Mouse (Mus musculus) megakaryocyte, embryonic 14.5 days (primary cell): ENCODE measurements around the gene C130074G19Rik. TPM values are rescaled to one million over a fixed set of nuclear protein-coding genes. Genes with fewer than 3 reads are reported as not detected.

Experiments
- H3K27me3 ChIP-seq: replicated peaks from 2 replicates; pipeline ENCODE3; 2012; ENCODE audit warnings: inconsistent platforms
- H3K36me3 ChIP-seq: replicated peaks from 2 replicates; pipeline ENCODE3; 2012; ENCODE audit warnings: low read length, inconsistent platforms, mixed read lengths
- H3K4me1 ChIP-seq: 2 replicates; pipeline ENCODE4 v1.6.1; 2012; ENCODE audit warnings: inconsistent platforms
- H3K4me3 ChIP-seq: replicated peaks from 2 replicates; pipeline ENCODE3; 2012; ENCODE audit warnings: moderate library complexity, mild to moderate bottlenecking, inconsistent platforms
- H3K9me3 ChIP-seq: 2 replicates; pipeline ENCODE4 v1.6.1; 2012; ENCODE audit warnings: inconsistent platforms
- FLI1 ChIP-seq: IDR thresholded peaks from 2 replicates; pipeline ENCODE4 v1.6.1; 2012; ENCODE audit warnings: low read length, inconsistent platforms, mixed read lengths
- GATA1 ChIP-seq: IDR thresholded peaks from 3 replicates; pipeline ENCODE4 v1.6.1; 2012; ENCODE audit warnings: mixed read lengths, low read length, inconsistent platforms, borderline replicate concordance
- polyA plus RNA-seq: library from polyadenylated mRNA; stranded (reverse); fragments of >175 nt; gene quantifications from 2 replicates; pipeline ENCODE4 v1.2.3, GENCODE M21; 2012; ENCODE audit warnings: low replicate concordance; ENCODE audit not compliant: insufficient read depth

The C130074G19Rik gene
- polyA plus RNA-seq, 1 experiment = not detected

GRCm38 (mm10) chr1:184861551-184861950 is 21.5 kb downstream of the C130074G19Rik start:
- H3K4me3 ChIP-seq = no peak overlapping the region
- H3K9me3 ChIP-seq = 0 out of 2 replicates have a peak, but pooled peaks cover 3% of the 10 kb centered on the region
- TF ChIP-seq FLI1 (no peak), GATA1 (no peak)
- H3K4me1 ChIP-seq = no peaks in the 10 kb centered on the region; the same call in 1 of the 2 replicates
- peaks cover 42% of the 10 kb centered on the region for H3K27me3 ChIP-seq
- H3K36me3 ChIP-seq = no peaks in the 10 kb centered on the region

DNA sequence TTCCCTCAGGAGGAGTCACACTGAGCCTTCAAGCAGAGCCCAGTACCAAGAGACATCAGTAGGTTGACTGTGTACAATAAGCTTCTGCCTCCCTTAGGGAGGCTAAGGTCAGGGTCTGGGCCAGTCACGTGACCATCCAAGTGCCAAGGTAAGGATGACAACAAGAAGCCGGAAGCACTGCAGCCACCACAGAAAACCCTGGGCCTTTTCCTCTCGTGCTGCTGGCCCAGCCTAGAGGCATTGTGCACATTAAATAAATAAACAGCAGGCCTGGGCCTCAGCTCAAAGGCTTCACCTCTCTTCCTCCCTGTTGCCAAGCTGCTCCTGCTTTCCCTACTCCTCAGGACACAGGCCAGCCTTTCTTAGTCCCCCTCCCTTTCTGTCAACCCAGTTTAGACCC is 22.7 kb downstream of the C130074G19Rik start:
- Histone ChIP-seq H3K4me3 (no peak overlapping the region), H3K27me3 (peaks cover 40% of the 10 kb centered on the region), H3K9me3 (0 out of 2 replicates have a peak, but pooled peaks cover 3% of the 10 kb centered on the region), H3K4me1 (no peaks in the 10 kb centered on the region), H3K36me3 (no peaks in the 10 kb centered on the region)
- TF ChIP-seq GATA1 (no peak), FLI1 (no peak)

- H3K9me3 ChIP-seq = 0 out of 2 replicates have a peak, but pooled peaks cover 3% of the 10 kb centered on the region
- no peaks in the 10 kb centered on the region for H3K36me3 ChIP-seq
- no peak overlapping the region for H3K4me3 ChIP-seq
- TF ChIP-seq GATA1 (no peak), FLI1 (no peak)
- peaks cover 10% of the 10 kb centered on the region for H3K4me1 ChIP-seq
- H3K27me3 ChIP-seq = peaks cover 30% of the 10 kb centered on the region
Measured at GRCm38 (mm10) chr1:184858253-184858652, 24.8 kb downstream of the C130074G19Rik start.

GRCm38 (mm10) chr1:184857216-184857615 is 25.8 kb downstream of the C130074G19Rik start:
- Histone ChIP-seq H3K36me3 (no peaks in the 10 kb centered on the region), H3K9me3 (0 out of 2 replicates have a peak, but pooled peaks cover 3% of the 10 kb centered on the region), H3K4me3 (no peak overlapping the region), H3K27me3 (peaks cover 22% of the 10 kb centered on the region), H3K4me1 (peaks cover 21% of the 10 kb centered on the region)
- TF ChIP-seq FLI1 (no peak), GATA1 (no peak)

DNA sequence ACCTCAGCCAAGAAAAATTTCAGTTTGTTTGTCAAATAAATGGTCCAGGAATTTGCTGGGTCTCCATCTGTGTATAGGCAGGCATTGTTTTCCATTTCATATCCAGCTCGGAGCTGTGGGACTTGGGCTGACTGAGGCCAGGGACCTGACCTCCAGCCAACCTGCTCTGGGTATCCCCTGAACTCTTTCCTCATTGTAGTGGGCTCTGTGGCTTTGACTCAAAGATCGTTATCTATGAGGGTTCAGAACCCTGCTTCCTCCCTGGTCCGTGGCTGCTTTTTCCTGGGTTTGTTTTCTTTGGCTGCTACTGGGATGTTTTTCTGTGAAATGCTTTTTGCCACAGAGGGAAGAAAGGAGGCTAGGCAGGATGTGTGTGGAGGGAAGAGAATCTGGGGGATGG is 29.1 kb downstream of the C130074G19Rik start:
- TF ChIP-seq GATA1 = no peak
- no peak for TF ChIP-seq FLI1
- H3K4me3 ChIP-seq = peak overlapping the region; percentile 90

GRCm38 (mm10) chr1:184853339-184853738 is 29.7 kb downstream of the C130074G19Rik start:
- H3K36me3 ChIP-seq = no peaks in the 10 kb centered on the region
- H3K27me3 ChIP-seq = peaks cover 4% of the 10 kb centered on the region
- H3K9me3 ChIP-seq = 0 out of 2 replicates have a peak, but pooled peaks cover 3% of the 10 kb centered on the region
- no peak for TF ChIP-seq FLI1
- TF ChIP-seq GATA1 = no peak
- peak overlapping the region; percentile 90 for H3K4me3 ChIP-seq
- H3K4me1 ChIP-seq = peaks cover 33% of the 10 kb centered on the region

More for the DNA sequence above, 29.1 kb downstream of the C130074G19Rik start:
- no peaks in the 10 kb centered on the region for H3K36me3 ChIP-seq
- 0 out of 2 replicates have a peak, but pooled peaks cover 3% of the 10 kb centered on the region for H3K9me3 ChIP-seq
- peaks cover 33% of the 10 kb centered on the region for H3K4me1 ChIP-seq
- peaks cover 4% of the 10 kb centered on the region for H3K27me3 ChIP-seq

- no peaks in the 10 kb centered on the region for H3K9me3 ChIP-seq
- peaks cover 42% of the 10 kb centered on the region for H3K4me1 ChIP-seq
- no peaks in the 10 kb centered on the region for H3K27me3 ChIP-seq
- TF ChIP-seq GATA1 (no peak), FLI1 (no peak)
- peak overlapping the region; percentile 86 for H3K4me3 ChIP-seq
- H3K36me3 ChIP-seq = no peaks in the 10 kb centered on the region
Measured at GRCm38 (mm10) chr1:184851741-184852618, 31.0 kb downstream of the C130074G19Rik start.

- no peak overlapping the region for H3K4me3 ChIP-seq
- H3K4me1 ChIP-seq = peaks cover 50% of the 10 kb centered on the region
- no peaks in the 10 kb centered on the region for H3K9me3 ChIP-seq
- H3K36me3 ChIP-seq = no peaks in the 10 kb centered on the region
- TF ChIP-seq FLI1 (no peak), GATA1 (no peak)
- H3K27me3 ChIP-seq = no peaks in the 10 kb centered on the region
Measured at GRCm38 (mm10) chr1:184851166-184851565, 31.9 kb downstream of the C130074G19Rik start.

GRCm38 (mm10) chr1:184846973-184847372 is 36.0 kb downstream of the C130074G19Rik start:
- peak overlapping the region; percentile 100 for H3K4me3 ChIP-seq
- no peaks in the 10 kb centered on the region for H3K27me3 ChIP-seq
- peaks cover 53% of the 10 kb centered on the region for H3K4me1 ChIP-seq
- no peaks in the 10 kb centered on the region for H3K9me3 ChIP-seq
- no peak for TF ChIP-seq GATA1
- no peak for TF ChIP-seq FLI1
- peaks cover 5% of the 10 kb centered on the region for H3K36me3 ChIP-seq
